Mouse (Mus musculus): ENCODE results near the gene Sertad2.

- TF ChIP-seq CTCF (IDR thresholded peaks at IDR 0.05; ENCODE audit: borderline replicate concordance, extremely low read depth, insufficient read depth, insufficient read length) (no peak), POLR2A (IDR thresholded peaks at IDR 0.05; ENCODE audit: borderline replicate concordance, extremely low read depth, insufficient read depth, insufficient read length, poor library complexity, severe bottlenecking) (no peak)
Measured at GRCm38 (mm10) chr11:20646142-20646541, 103.1 kb downstream of the Sertad2 start.
